Mouse (Mus musculus): ENCODE measurements at regions not wholly inside any gene's neighbourhood (a gene's known extent, or its start where the extent isn't known, plus 50 kb on each side); places are given as distances from the start of the nearest gene placed in this dataset.

DNA sequence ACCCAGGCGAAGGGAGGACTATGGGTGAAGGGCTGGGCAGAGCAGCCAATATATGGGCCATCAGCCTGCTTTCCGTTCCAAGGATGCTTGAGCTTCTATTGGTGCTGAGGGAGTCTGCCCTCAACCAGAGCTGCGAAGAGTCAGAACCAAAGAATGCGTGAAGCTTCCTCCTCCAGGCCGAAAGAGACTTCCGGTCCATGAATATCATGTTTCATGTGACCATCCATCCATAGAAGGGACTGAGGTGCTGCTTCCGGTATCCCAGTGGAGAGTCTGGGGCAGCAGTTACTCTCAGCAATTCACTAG is 256.5 kb downstream of the Mycn start:
- TF ChIP-seq CTCF (IDR thresholded peaks at IDR 0.05; ENCODE audit: low read depth, low read length): no peak
- TF ChIP-seq POLR2A (IDR thresholded peaks at IDR 0.05; ENCODE audit: borderline replicate concordance, low read depth, low read length): no peak
